Mouse (Mus musculus) heart, embryonic 16.5 days (tissue): ENCODE results near the gene Taf4. TPM values are rescaled to one million over a fixed set of nuclear protein-coding genes. Genes with fewer than 3 reads are reported as not detected.

Experiments used
- ATAC-seq: fragments of 200-750 bp; cut with Nextera tagmentation; replicated peaks from 2 replicates; pipeline ENCODE4 v1.8.0; 2017; ENCODE audit warnings: moderate number of reproducible peaks; ENCODE audit not compliant: insufficient read depth, low FRiP score; ENCODE audit errors: extremely low read depth
- H3K27ac ChIP-seq: fragments of 300-500 bp; sonication (generic); 2 replicates; pipeline ENCODE4 v1.5.1; 2014; ENCODE audit warnings: mild to moderate bottlenecking, low read length, control low read depth, moderate library complexity
- H3K27me3 ChIP-seq: fragments of 300-500 bp; sonication (generic); 2 replicates; pipeline ENCODE4 v1.6.1; 2014; ENCODE audit warnings: low read length, mixed read lengths; ENCODE audit not compliant: control insufficient read depth, insufficient read depth
- H3K36me3 ChIP-seq: fragments of 300-500 bp; sonication (generic); 2 replicates; pipeline ENCODE4 v1.6.1; 2014; ENCODE audit not compliant: control insufficient read depth, insufficient read depth
- H3K4me1 ChIP-seq: fragments of 300-500 bp; sonication (generic); 2 replicates; pipeline ENCODE4 v1.6.1; 2014; ENCODE audit warnings: low read length, mixed read lengths; ENCODE audit not compliant: control insufficient read depth, insufficient read depth
- H3K4me2 ChIP-seq: fragments of 300-500 bp; sonication (generic); 2 replicates; pipeline ENCODE4 v1.6.1; 2014; ENCODE audit warnings: low read depth, mild to moderate bottlenecking, control low read depth, low read length
- H3K4me3 ChIP-seq: fragments of 300-500 bp; sonication (generic); 2 replicates; pipeline ENCODE4 v1.5.1; 2014; ENCODE audit warnings: mild to moderate bottlenecking, control low read depth, low read length
- H3K9ac ChIP-seq: fragments of 300-500 bp; sonication (generic); 2 replicates; pipeline ENCODE4 v1.6.1; 2014; ENCODE audit warnings: low read length, control low read depth
- H3K9me3 ChIP-seq: fragments of 300-500 bp; sonication (generic); replicated peaks from 2 replicates; pipeline ENCODE4 v1.6.1; 2016; ENCODE audit warnings: low read length; ENCODE audit not compliant: control insufficient read depth
- WGBS: fragments of 180-500 bp; shearing (Covaris S2); extraction: QIAGEN DNeasy Blood & Tissue Kit; methylation state at CpG from one replicate; pipeline ENCODE4 v1.1.7; 2014; 5-methylcytosine and 5-hydroxymethylcytosine counted together
- polyA plus RNA-seq: library from polyadenylated mRNA; unstranded; fragments of >200 nt; fragmentation: Nextera tagmentation; extraction: Ambion mirVana; gene quantifications from 2 replicates; pipeline ENCODE4 v1.2.1, GENCODE M21; 2015

Taf4 gene
- polyA plus RNA-seq, 1 experiment from 2014 or later: 2.1 TPM

DNA sequence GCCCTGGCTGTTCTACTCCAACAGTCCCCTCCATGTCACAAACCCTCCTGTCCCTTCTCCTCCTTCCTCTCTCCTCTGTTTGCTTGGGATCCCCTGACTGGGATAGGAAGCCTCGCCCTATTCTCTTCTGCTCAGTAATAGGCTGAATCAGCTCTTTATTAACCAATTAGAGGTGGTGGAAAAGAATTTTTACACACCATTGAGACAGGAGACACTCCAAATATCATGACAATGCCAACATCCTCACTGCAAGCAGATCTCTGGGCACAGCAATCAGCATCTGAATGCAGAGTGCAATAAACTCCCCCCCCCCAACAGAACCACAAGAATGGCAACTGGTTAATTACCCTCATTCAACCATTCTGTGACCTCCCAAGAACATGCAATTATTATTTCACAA, 12.7 kb upstream of the Taf4 start:
- 65% methylated on average over 1 of the region's 1 CpGs for WGBS
- Histone ChIP-seq H3K9me3 (no peaks in the 10 kb centered on the region), H3K36me3 (no peaks in the 10 kb centered on the region), H3K9ac (no peak overlapping the region), H3K4me2 (no peak overlapping the region), H3K27ac (no peak overlapping the region), H3K4me3 (no peak overlapping the region), H3K27me3 (no peaks in the 10 kb centered on the region), H3K4me1 (peaks cover 21% of the 10 kb centered on the region)
- no peak for ATAC-seq

DNA sequence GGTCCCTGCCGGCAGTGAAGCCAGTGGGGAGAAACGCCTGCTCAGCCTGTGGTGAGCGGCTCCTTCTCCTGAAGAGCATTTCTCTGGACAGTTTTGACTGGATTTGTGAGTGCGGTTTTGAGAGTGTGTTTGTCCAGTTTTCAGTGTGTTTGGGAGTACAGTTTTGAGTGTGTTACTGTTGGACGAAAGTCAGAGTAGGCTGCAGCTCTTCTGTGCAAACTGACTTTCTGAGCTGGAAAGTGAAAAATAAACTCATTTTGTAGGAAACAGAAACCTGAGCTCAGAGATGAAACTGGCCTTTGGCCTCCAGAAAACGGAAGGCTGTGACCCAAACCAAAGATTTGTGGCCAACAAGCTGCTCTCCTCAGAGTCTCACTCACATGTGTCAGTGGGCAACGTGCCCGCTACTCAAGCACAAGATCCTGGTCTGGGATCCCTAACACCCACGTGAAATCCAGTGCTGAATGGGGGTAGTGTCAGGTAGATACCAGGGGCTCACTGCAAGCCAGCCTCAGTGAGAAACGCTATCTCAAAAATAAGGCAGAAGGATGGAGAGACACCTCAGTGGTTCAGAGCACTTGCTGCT, 10.1 kb upstream of the Taf4 start:
- Histone ChIP-seq H3K9me3 (no peaks in the 10 kb centered on the region), H3K4me2 (no peak overlapping the region), H3K4me1 (peaks cover 25% of the 10 kb centered on the region), H3K27me3 (no peaks in the 10 kb centered on the region), H3K27ac (no peak overlapping the region), H3K4me3 (no peak overlapping the region), H3K9ac (no peak overlapping the region), H3K36me3 (no peaks in the 10 kb centered on the region)
- no peak for ATAC-seq
- WGBS: 63% methylated on average over 10 of the region's 10 CpGs

GRCm38 (mm10) chr2:179985695-179986094, 9.2 kb upstream of the Taf4 start:
- H3K27ac ChIP-seq: no peak overlapping the region; the same call in 1 of the 2 replicates
- H3K4me3 ChIP-seq: no peak overlapping the region
- peaks cover 20% of the 10 kb centered on the region for H3K4me1 ChIP-seq
- no peak overlapping the region for H3K9ac ChIP-seq
- H3K27me3 ChIP-seq: no peaks in the 10 kb centered on the region
- H3K36me3 ChIP-seq: no peaks in the 10 kb centered on the region
- no peaks in the 10 kb centered on the region for H3K9me3 ChIP-seq
- 95% methylated on average over 1 of the region's 1 CpGs for WGBS
- no peak for ATAC-seq
- no peak overlapping the region for H3K4me2 ChIP-seq

GRCm38 (mm10) chr2:179984830-179985229, 8.4 kb upstream of the Taf4 start:
- Histone ChIP-seq H3K9me3 (no peaks in the 10 kb centered on the region), H3K4me1 (peaks cover 27% of the 10 kb centered on the region), H3K4me2 (peak overlapping the region; percentile 28; the same call in 1 of the 2 replicates), H3K36me3 (no peaks in the 10 kb centered on the region), H3K4me3 (no peak overlapping the region), H3K27ac (peak overlapping the region; percentile 9), H3K9ac (no peak overlapping the region), H3K27me3 (no peaks in the 10 kb centered on the region)
- ATAC-seq: peak; percentile 83
- 19% methylated on average over 7 of the region's 7 CpGs for WGBS

DNA sequence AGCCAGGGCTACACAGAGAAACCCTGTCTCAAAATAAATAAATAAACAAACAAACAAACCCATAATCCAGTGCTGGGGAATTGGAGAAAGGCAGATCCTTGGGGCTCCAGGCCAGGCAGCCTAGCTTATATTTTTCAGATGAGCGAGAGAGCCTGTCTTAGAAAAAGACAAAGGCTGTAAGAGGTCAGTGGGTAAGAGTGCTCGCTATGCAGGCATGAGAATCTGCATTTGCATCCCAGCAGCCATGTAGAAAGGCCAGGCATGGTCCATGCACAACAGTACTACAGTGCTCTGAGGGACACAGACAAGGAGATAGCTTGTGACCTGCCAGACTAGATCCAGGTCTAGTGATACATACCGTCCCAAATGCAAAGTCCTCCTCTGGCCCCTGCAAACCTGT, 6.3 kb upstream of the Taf4 start:
- no peak overlapping the region for H3K4me2 ChIP-seq
- no peak overlapping the region for H3K9ac ChIP-seq
- ATAC-seq: no peak
- no peak overlapping the region for H3K27ac ChIP-seq
- no peak overlapping the region for H3K4me3 ChIP-seq
- H3K9me3 ChIP-seq: no peaks in the 10 kb centered on the region
- WGBS: 85% methylated on average over 3 of the region's 3 CpGs
- no peaks in the 10 kb centered on the region for H3K27me3 ChIP-seq
- no peaks in the 10 kb centered on the region for H3K36me3 ChIP-seq
- H3K4me1 ChIP-seq: peaks cover 31% of the 10 kb centered on the region

DNA sequence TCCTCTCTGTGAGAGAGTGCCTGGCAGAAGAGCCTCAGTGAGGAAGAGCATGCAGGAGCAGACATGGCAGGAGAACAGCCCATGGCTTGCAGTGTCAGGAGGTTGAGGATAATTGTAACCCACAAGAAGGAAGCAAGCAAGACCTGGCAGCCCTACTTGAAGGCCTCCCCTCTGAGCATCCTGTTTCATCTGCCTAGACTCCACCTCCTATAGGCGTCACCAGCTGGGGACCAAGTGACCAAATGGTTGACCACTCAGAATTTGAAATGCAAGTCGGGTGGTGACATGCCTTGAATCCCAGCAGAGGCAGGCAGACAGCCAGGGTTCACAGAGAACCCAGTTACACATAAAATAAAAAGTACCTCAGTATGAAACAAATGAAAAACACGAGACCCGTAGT, 4.2 kb upstream of the Taf4 start:
- Histone ChIP-seq H3K4me2 (no peak overlapping the region), H3K27ac (no peak overlapping the region), H3K9ac (no peak overlapping the region), H3K27me3 (no peaks in the 10 kb centered on the region), H3K9me3 (no peaks in the 10 kb centered on the region), H3K4me3 (no peak overlapping the region), H3K4me1 (peaks cover 34% of the 10 kb centered on the region), H3K36me3 (no peaks in the 10 kb centered on the region)
- no peak for ATAC-seq
- 47% methylated on average over 4 of the region's 4 CpGs for WGBS

DNA sequence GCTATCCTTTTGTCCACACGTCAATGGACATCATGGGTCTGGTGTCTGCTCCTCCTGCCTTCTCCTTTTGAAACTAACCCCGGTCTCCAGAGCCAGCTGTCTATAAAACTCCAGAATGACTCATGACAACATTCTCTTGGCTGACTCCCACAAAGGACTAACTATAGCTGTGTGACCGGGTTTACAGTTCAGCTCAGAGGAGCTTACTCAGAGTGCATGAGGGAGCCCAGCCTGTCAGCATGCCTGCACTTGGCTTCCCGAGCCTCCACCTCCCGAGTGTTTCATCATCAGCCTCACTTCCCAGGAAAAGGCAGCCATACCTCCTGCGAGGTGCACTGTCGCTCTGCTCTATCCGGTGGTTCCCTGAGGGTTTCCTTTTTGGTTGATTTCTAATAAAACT, 3.4 kb upstream of the Taf4 start:
- ATAC-seq: no peak
- Histone ChIP-seq H3K36me3 (no peaks in the 10 kb centered on the region), H3K27me3 (no peaks in the 10 kb centered on the region), H3K27ac (peak overlapping the region; percentile 32; the same call in 1 of the 2 replicates), H3K9ac (no peak overlapping the region), H3K4me3 (no peak overlapping the region), H3K4me2 (no peak overlapping the region), H3K4me1 (peaks cover 30% of the 10 kb centered on the region), H3K9me3 (no peaks in the 10 kb centered on the region)
- WGBS: 41% methylated on average over 8 of the region's 8 CpGs

DNA sequence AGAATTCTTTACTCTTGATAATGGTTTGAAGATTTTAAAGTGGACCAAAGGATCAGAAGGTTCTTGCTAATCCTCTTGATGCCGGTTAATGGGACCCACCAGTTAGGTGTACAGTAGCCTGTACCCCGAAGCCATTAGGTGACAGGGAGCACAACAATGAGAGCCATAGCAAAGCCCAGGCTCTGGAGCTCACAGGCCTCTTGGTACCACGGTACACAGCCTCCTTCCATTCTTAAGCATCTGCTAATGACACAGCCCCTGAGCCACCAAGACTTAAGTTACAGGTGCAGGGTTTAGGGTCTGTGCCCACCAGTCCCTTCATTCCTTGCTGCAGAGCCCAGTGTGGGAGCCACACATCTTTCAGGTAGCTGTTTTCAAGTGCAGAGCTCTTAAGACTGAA, 1.8 kb upstream of the Taf4 start:
- Histone ChIP-seq H3K27me3 (no peaks in the 10 kb centered on the region), H3K4me2 (no peak overlapping the region), H3K36me3 (no peaks in the 10 kb centered on the region), H3K9me3 (no peaks in the 10 kb centered on the region), H3K9ac (no peak overlapping the region), H3K4me1 (peaks cover 38% of the 10 kb centered on the region), H3K4me3 (no peak overlapping the region), H3K27ac (no peak overlapping the region)
- ATAC-seq: no peak
- 79% methylated on average over 3 of the region's 3 CpGs for WGBS

DNA sequence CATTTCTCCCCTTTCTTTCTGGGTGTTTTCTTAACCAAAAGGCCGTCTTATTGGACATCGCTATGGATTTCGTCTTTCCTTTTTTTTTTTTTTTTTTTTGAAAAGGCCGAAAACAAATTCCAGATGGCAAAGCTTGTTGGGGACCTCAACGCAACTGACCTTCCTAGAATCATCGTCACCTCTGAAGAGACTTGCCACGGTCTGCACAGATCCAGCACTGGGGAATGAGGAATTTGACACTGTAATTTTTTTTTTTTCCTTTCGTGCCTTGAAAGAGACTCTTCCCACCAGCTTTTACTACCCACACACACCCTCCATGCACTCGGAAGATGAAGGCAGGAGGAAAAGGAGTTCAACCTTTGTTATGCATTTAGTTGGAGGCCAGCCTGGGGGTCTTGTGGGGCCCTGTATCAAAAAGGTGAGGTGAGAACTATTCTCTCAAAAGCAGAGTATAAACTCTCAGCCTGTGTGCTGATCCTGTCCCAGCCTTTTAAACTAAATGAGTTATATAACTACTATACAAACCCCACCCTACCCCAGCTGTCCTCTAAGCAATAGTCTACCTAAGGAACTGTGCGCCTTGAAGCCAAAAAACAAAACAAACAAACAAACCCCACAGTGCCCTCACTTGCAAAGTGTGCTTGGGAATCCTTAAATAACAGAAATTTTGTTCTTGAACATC, 1.0 kb upstream of the Taf4 start:
- 10% methylated on average over 10 of the region's 10 CpGs for WGBS
- Histone ChIP-seq H3K27ac (peak overlapping the region; percentile 93), H3K4me2 (peak overlapping the region; percentile 64), H3K36me3 (no peaks in the 10 kb centered on the region), H3K9me3 (no peaks in the 10 kb centered on the region), H3K27me3 (no peaks in the 10 kb centered on the region), H3K4me3 (peak overlapping the region; percentile 83), H3K4me1 (peaks cover 46% of the 10 kb centered on the region), H3K9ac (peak overlapping the region; percentile 97)
- no peak for ATAC-seq
